Mouse (Mus musculus): ENCODE measurements around the gene Olfr654.

DNA sequence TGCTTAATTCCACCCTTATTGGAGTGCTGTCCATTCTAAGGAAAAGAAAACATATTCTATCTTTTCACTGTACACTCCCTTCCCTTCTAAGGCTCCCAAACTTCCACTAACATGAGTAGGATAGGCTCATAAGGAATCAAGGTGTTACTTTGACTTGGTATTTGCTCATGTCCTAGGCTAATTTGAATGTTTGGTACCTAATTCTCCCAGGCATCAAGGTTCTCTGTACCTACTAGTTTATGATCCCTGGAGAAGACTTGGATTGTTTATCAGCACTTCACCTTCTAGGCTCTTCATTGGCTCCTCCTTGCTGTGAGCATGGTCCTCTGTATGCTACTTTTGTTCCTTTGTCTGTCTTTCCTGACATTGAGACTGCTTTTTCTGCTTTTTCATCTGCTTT, 26.2 kb upstream of the Olfr654 start, which contains the start of gene Olfr652:
- TF ChIP-seq GATA1 (IDR thresholded peaks at IDR 0.05; ENCODE audit: low read length) (no peak), TAL1 (IDR thresholded peaks at IDR 0.05; ENCODE audit: low read length) (no peak)
